Mouse (Mus musculus) brain, embryonic 14.5 days (tissue): Measurements from ENCODE around the gene Nfkb1.

Source experiments
- CTCF ChIP-seq: fragments of 200-500 bp; IDR thresholded peaks from 2 replicates; pipeline ENCODE4 v1.5.1; 2012; ENCODE audit warnings: inconsistent platforms, mild to moderate bottlenecking, moderate library complexity, borderline replicate concordance; ENCODE audit not compliant: insufficient read depth, insufficient read length; ENCODE audit errors: extremely low read depth
- POLR2A ChIP-seq: fragments of 200-500 bp; IDR thresholded peaks from 2 replicates; pipeline ENCODE4 v1.6.1; 2012; ENCODE audit warnings: mild to moderate bottlenecking, inconsistent platforms, borderline replicate concordance; ENCODE audit not compliant: poor library complexity, insufficient read depth, insufficient read length, severe bottlenecking; ENCODE audit errors: extremely low read depth

DNA sequence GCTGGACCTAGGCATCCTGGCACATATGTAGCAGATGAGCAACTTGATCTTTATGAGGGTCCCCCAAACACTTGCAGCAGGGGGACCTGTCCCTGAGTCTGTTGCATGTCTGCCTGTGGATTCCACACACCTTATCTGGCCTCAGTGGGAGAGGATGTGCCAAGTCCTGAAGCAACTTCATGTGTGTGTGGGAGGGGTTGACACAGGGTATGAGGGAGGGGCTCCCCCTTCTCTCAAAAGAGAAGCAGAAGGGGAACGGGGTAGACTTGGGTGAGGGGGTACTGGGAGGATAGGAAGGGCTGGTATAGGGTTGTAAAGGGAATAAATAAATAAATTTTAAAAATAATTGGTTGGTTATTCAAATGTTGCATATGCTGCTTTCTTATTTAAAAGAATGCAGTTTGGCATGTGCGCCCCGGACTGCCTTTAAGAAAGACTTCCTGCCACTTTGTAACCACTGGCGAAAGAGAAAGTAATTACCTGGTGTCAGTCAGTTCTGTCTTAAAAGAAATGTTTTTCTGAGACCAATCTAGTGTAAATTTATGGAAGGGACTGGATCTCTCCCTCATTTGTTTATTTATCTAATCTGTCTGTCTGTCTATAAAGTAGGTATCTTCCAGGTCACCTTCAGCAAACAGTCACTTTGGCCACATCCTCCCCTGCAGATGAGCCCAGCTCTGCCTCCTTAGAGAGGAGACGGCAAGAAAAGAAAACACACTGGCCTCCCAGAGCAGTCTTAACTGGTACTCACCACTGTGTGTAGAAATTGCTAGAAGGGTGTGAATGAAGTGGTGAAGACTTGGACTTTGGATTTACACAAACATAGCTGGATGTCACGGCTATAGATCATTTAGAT, 27.2 kb upstream of the Nfkb1 start:
- TF ChIP-seq POLR2A: no peak
- no peak for TF ChIP-seq CTCF
